Mouse (Mus musculus) hindbrain, embryonic 14.5 days (tissue): ENCODE measurements around the gene Otogl. TPM values are rescaled to one million over a fixed set of nuclear protein-coding genes. Genes with fewer than 3 reads are reported as not detected.

Experiments used
- ATAC-seq: fragments of 200-750 bp; cut with Nextera tagmentation; 2 replicates; pipeline ENCODE4 v1.8.0; 2017; ENCODE audit warnings: moderate number of reproducible peaks, mild to moderate bottlenecking, moderate TSS enrichment, moderate library complexity; ENCODE audit not compliant: low FRiP score
- DNase-seq: peaks from one replicate; pipeline ENCODE4 v3.0.0-alpha.2; 2015; ENCODE audit warnings: low spot score
- H3K27ac ChIP-seq: fragments of 300-500 bp; sonication (generic); 2 replicates; pipeline ENCODE4 v1.5.1; 2014; ENCODE audit warnings: mild to moderate bottlenecking, moderate library complexity
- H3K27me3 ChIP-seq: fragments of 300-500 bp; sonication (generic); 2 replicates; pipeline ENCODE4 v1.6.1; 2014; ENCODE audit warnings: mild to moderate bottlenecking, low read length, mixed read lengths; ENCODE audit not compliant: control insufficient read depth, insufficient read depth
- H3K36me3 ChIP-seq: fragments of 300-500 bp; sonication (generic); replicated peaks from 2 replicates; pipeline ENCODE4 v1.6.1; 2014; ENCODE audit not compliant: control insufficient read depth, insufficient read depth
- H3K4me1 ChIP-seq: fragments of 300-500 bp; sonication (generic); replicated peaks from 2 replicates; pipeline ENCODE4 v1.6.1; 2014; ENCODE audit warnings: antibody characterized with exemption, low read length, mixed read lengths; ENCODE audit not compliant: control insufficient read depth, insufficient read depth
- H3K4me2 ChIP-seq: fragments of 300-500 bp; sonication (generic); replicated peaks from 2 replicates; pipeline ENCODE4 v1.6.1; 2014; ENCODE audit warnings: mild to moderate bottlenecking, moderate library complexity
- H3K4me3 ChIP-seq: fragments of 300-500 bp; sonication (generic); replicated peaks from 2 replicates; pipeline ENCODE4 v1.5.1; 2014; ENCODE audit warnings: mild to moderate bottlenecking, low read length
- H3K9ac ChIP-seq: fragments of 300-500 bp; sonication (generic); 2 replicates; pipeline ENCODE4 v1.6.1; 2014
- H3K9me3 ChIP-seq: fragments of 300-500 bp; sonication (generic); 2 replicates; pipeline ENCODE4 v1.6.1; 2016; ENCODE audit warnings: low read length; ENCODE audit not compliant: control insufficient read depth
- WGBS: fragments of 180-500 bp; shearing (Covaris S2); extraction: QIAGEN DNeasy Blood & Tissue Kit; methylation state at CpG from one replicate; pipeline ENCODE4 v1.1.7; 2014; 5-methylcytosine and 5-hydroxymethylcytosine counted together
- polyA plus RNA-seq: library from polyadenylated mRNA; unstranded; fragments of >200 nt; fragmentation: Nextera tagmentation; extraction: Ambion mirVana; gene quantifications from 2 replicates; pipeline ENCODE4 v1.2.1, GENCODE M21; 2014

Otogl gene
- polyA plus RNA-seq, 1 experiment from 2014 or later = 0.05 TPM

DNA sequence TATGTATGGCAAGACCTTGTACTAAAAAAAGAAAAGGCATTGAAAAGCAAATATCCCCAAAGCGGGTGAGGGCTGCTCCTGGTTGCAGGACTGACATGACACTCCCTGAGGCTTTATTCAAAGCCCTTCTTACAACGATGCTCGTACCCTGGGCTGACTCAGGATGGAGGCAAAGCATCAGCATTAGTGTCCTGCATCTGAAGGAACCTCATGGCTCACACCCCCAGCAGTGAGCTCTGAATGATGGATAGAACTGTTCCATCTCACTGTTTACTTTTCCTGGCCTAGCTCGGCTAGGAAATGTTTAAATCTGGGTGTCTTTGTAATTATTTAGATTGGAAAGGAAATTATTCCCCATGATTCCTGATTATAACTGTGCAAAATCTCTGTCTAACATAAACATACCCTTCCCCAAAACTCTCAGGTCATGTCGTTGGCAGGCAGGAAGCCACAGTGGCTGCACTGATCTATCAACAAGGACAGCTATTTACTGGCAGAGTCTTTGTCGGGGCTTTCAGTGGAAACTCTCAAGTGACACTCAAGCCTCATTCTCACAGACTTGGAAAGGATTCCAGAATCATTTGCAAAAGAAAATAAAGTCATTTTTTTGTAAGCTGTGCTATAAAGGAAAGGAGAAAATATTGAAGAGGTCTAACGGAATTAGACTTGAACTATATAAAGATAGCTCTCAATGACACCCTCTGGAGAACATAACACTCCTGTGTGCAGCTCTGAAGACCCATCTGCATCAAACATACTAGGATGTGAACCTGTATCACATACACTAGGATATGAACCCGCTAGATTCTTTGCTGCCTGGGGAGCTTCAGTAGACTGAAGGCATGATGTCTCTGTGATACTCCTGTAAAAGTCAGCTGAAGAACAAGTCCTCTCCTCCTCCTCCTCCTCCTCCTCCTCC, 17.0 kb downstream of the Otogl start:
- no peaks in the 10 kb centered on the region for H3K9me3 ChIP-seq
- H3K4me1 ChIP-seq = 0 out of 2 replicates have a peak, but pooled peaks cover 3% of the 10 kb centered on the region
- DNase-seq (no peak), ATAC-seq (no peak)
- no peak overlapping the region for H3K4me3 ChIP-seq
- WGBS = 59% methylated on average over 8 of the region's 8 CpGs
- H3K4me2 ChIP-seq = no peak overlapping the region
- no peak overlapping the region for H3K9ac ChIP-seq
- H3K27ac ChIP-seq = no peak overlapping the region
- no peaks in the 10 kb centered on the region for H3K27me3 ChIP-seq
- H3K36me3 ChIP-seq = no peaks in the 10 kb centered on the region

DNA sequence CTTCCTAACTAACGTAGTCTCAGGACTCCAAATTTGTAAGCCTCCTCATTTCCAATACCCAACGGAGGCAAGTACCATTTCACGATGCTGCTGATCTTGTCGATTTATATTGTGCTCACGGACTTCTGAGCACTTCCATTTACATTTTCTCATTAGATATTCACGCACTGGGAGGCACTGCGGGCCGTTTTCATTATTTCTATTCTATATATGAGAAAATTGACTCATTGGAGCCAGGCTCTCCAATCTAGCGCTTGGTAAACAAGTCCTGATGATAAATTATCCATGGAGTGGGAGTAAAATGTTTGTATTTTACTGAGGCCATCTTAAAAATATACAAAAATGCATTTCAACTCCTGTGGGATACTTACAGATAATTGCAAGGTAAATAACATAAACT, 21.5 kb downstream of the Otogl start:
- no peaks in the 10 kb centered on the region for H3K36me3 ChIP-seq
- H3K27me3 ChIP-seq = no peaks in the 10 kb centered on the region
- DNase-seq (no peak), ATAC-seq (no peak)
- 40% methylated on average over 9 of the region's 9 CpGs for WGBS
- H3K4me2 ChIP-seq = 0 out of 2 replicates have a peak overlapping the region, but pooled peaks have one; percentile 1
- no peak overlapping the region for H3K4me3 ChIP-seq
- H3K4me1 ChIP-seq = 0 out of 2 replicates have a peak, but pooled peaks cover 3% of the 10 kb centered on the region
- no peak overlapping the region for H3K9ac ChIP-seq
- no peaks in the 10 kb centered on the region for H3K9me3 ChIP-seq
- H3K27ac ChIP-seq = no peak overlapping the region

DNA sequence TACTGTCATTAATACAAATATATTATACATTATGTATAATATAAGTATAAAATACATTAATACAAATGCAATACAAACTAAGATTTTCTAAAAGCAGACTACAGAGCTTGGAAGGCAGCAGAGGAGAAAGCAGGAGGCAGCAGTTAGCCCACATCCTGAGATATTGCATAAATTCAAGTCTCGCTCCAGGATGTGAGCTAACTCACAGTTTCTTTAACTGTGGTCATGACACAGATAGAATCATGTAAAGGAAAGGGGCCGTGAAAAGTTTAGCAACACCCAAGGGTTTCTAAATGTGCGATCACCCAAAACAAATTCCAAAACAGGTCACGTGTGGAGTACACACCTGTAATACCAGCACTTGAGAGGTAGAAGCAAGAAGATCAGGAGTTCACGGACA, 39.4 kb downstream of the Otogl start:
- Histone ChIP-seq H3K27ac (no peak overlapping the region), H3K9me3 (no peaks in the 10 kb centered on the region), H3K4me2 (no peak overlapping the region), H3K36me3 (no peaks in the 10 kb centered on the region), H3K4me1 (no peaks in the 10 kb centered on the region), H3K27me3 (no peaks in the 10 kb centered on the region), H3K4me3 (no peak overlapping the region), H3K9ac (no peak overlapping the region)
- ATAC-seq (no peak), DNase-seq (no peak)
- WGBS = 94% methylated on average over 5 of the region's 5 CpGs

DNA sequence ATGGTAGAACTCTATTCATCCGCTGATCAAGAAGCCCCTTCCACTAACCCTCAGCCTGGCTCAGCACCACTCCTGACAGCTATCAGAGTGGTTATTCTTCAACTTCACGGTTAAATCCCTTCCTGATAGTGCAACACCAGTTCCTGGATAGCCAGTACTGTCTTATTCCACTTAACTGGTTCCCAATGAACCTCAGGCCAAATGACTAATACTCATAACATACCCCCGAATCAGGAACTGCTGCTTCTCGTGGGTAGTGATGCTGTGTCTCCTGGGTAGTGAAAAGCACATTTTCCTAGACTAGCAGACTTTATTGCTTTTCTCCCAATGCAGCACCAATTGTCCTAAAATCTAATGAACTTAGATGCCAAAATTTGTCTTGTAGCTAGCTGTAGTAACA, 39.8 kb downstream of the Otogl start:
- H3K4me1 ChIP-seq = no peaks in the 10 kb centered on the region
- H3K9ac ChIP-seq = no peak overlapping the region
- DNase-seq (no peak), ATAC-seq (no peak)
- no peak overlapping the region for H3K4me3 ChIP-seq
- 86% methylated on average over 4 of the region's 4 CpGs for WGBS
- no peak overlapping the region for H3K27ac ChIP-seq
- no peaks in the 10 kb centered on the region for H3K27me3 ChIP-seq
- H3K36me3 ChIP-seq = no peaks in the 10 kb centered on the region
- no peaks in the 10 kb centered on the region for H3K9me3 ChIP-seq
- no peak overlapping the region for H3K4me2 ChIP-seq

DNA sequence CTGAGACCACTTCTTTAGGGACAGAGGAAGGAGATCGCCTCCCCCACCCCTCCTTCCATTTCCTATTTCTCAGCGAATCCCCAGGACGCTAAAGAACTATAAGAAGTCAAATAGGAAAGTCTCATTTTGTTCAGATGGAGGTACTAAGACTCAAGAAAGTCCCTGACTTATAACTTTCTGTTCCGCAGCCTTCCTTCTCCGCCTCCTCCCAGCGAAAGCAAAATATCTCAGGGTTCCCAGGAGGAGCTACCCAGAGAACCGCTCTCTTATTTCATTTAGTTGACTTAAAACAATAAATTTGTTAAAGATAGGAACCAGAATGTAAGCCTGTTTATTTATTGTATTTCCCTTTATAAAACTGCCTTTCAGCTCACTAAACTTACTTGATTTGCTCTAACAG, 41.4 kb downstream of the Otogl start:
- no peak overlapping the region for H3K4me3 ChIP-seq
- H3K4me1 ChIP-seq = no peaks in the 10 kb centered on the region
- WGBS = 76% methylated on average over 7 of the region's 7 CpGs
- ATAC-seq (no peak), DNase-seq (no peak)
- no peak overlapping the region for H3K27ac ChIP-seq
- no peaks in the 10 kb centered on the region for H3K36me3 ChIP-seq
- no peak overlapping the region for H3K4me2 ChIP-seq
- no peak overlapping the region for H3K9ac ChIP-seq
- H3K27me3 ChIP-seq = no peaks in the 10 kb centered on the region
- H3K9me3 ChIP-seq = no peaks in the 10 kb centered on the region

DNA sequence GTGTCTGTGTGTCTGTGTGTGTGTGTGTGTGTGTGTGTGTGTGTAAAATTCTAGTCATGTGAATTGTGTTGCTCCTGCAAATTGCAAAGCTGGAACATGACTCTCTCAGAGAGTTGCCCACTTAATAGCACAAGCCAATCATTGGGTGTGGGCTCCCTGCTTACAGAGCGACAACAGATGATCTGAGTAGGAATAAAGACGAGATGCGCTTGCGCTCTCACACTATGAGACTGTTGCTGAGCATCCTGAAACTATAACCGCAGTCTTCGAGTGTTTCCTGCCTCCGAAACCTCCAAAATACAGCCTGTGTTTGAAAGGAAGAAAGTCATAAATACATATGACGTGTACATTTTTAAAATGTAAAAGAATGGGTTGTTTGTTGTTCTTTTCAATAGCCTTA, 43.0 kb downstream of the Otogl start:
- Histone ChIP-seq H3K4me2 (no peak overlapping the region), H3K36me3 (no peaks in the 10 kb centered on the region), H3K27ac (no peak overlapping the region), H3K27me3 (no peaks in the 10 kb centered on the region), H3K9ac (no peak overlapping the region), H3K9me3 (no peaks in the 10 kb centered on the region), H3K4me3 (no peak overlapping the region), H3K4me1 (no peaks in the 10 kb centered on the region)
- DNase-seq = no peak
- 94% methylated on average over 8 of the region's 8 CpGs for WGBS
- ATAC-seq = no peak

DNA sequence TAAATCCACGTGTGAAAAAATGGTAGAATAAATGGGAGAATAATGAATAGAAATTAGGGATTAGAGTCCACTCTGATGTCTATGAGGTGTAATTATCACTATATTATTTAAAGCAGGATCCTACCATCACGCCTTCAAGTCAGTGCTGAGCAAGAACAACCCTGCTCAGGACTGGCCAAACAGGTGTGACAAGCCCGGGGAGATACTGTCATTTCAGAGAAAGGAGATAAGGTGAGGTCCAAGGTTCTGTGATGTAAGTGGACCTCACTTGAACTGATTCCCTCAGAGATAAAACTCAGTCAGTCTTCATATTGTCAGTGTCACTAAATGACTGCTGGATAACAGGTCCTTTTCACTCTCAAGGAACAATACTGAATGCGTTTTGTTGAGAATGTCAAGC, 44.5 kb downstream of the Otogl start:
- H3K27me3 ChIP-seq = no peaks in the 10 kb centered on the region
- no peak for ATAC-seq

DNA sequence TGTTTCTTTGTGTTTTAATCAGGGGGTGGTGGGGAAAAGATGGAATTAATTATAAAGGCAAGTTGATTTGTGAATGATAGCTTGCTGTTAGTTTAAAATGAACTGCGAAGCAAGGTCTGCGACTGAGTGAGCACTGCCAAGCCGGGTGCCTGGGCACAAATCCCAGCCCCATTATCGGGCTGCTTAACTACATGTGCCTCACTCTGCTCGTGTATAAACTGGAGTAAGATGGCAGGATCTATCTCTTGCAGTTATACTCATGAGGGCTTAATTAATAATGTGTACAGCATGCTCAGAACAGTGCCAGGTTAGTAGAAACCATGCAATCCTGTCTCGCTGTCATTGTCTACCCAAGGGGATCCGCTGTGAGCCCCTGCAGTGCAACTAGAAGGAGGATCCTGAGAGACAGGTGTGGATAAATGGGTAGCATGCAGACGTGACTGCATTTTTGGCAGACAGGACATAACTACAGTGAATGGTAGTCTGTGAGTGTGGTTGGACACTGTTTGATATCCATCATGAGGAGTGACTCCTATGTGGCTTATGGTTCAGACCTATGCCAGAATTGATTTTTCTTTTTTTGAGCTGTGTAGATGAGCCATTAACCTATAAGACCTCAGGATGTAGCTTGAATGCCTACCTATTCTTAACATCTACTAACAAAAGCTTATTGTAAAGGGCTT, 51.6 kb downstream of the Otogl start:
- Histone ChIP-seq H3K9ac (no peak overlapping the region), H3K9me3 (no peaks in the 10 kb centered on the region), H3K27me3 (no peaks in the 10 kb centered on the region), H3K4me3 (no peak overlapping the region), H3K36me3 (no peaks in the 10 kb centered on the region), H3K4me2 (no peak overlapping the region), H3K27ac (no peak overlapping the region), H3K4me1 (no peaks in the 10 kb centered on the region)
- ATAC-seq (peak; percentile 44; the same call in 1 of the 2 replicates), DNase-seq (no peak)
- 69% methylated on average over 8 of the region's 8 CpGs for WGBS

More for the DNA sequence above, 44.5 kb downstream of the Otogl start:
- H3K4me2 ChIP-seq = no peak overlapping the region
- DNase-seq = no peak
- H3K27ac ChIP-seq = no peak overlapping the region
- no peak overlapping the region for H3K4me3 ChIP-seq
- 80% methylated on average over 4 of the region's 4 CpGs for WGBS
- no peaks in the 10 kb centered on the region for H3K4me1 ChIP-seq
- no peaks in the 10 kb centered on the region for H3K9me3 ChIP-seq
- H3K36me3 ChIP-seq = no peaks in the 10 kb centered on the region
- H3K9ac ChIP-seq = no peak overlapping the region

DNA sequence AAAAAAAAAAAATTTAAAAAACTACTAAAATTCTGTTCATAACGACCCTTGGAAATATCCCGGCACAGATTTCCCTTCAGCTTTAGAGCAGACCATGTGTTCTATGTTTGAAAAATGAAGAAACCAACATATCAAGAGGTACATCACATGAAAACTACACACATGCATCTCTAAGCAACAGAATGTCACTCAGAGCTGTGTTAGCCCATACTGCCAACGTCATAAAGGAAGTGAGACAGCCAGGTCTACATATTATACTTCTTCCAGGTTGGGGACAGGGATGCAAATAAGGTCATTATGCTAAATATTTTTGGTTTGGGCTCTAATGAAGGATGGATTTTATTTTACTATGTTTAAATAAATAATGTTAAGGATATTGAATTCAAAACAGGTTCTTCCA, 52.7 kb downstream of the Otogl start:
- no peak overlapping the region for H3K9ac ChIP-seq
- H3K9me3 ChIP-seq = no peaks in the 10 kb centered on the region
- no peaks in the 10 kb centered on the region for H3K36me3 ChIP-seq
- H3K4me2 ChIP-seq = no peak overlapping the region
- no peaks in the 10 kb centered on the region for H3K4me1 ChIP-seq
- H3K27ac ChIP-seq = no peak overlapping the region
- DNase-seq (no peak), ATAC-seq (no peak)
- no peaks in the 10 kb centered on the region for H3K27me3 ChIP-seq
- no peak overlapping the region for H3K4me3 ChIP-seq
- 92% methylated on average over 3 of the region's 3 CpGs for WGBS
